Mouse (Mus musculus) forebrain, embryonic 14.5 days (tissue): ENCODE results near the gene Amer2. TPM values are rescaled to one million over a fixed set of nuclear protein-coding genes. Genes with fewer than 3 reads are reported as not detected.

Experiments used
- ATAC-seq: fragments of 200-750 bp; cut with Nextera tagmentation; 2 replicates; pipeline ENCODE4 v1.8.0; 2017; ENCODE audit warnings: mild to moderate bottlenecking, moderate library complexity
- DNase-seq: peaks from one replicate; pipeline ENCODE4 v3.0.0-alpha.2; 2015; ENCODE audit warnings: low spot score
- H3K27ac ChIP-seq: fragments of 300-500 bp; sonication (generic); 2 replicates; pipeline ENCODE4 v1.5.1; 2014; ENCODE audit warnings: low read depth, mild to moderate bottlenecking, control low read depth, low read length, moderate library complexity
- H3K27me3 ChIP-seq: fragments of 300-500 bp; sonication (generic); replicated peaks from 2 replicates; pipeline ENCODE4 v1.6.1; 2014; ENCODE audit warnings: low read length, control low read depth, mixed read lengths; ENCODE audit not compliant: control insufficient read depth, insufficient read depth
- H3K36me3 ChIP-seq: fragments of 300-500 bp; sonication (generic); 2 replicates; pipeline ENCODE4 v1.6.1; 2014; ENCODE audit warnings: low read length, control low read depth; ENCODE audit not compliant: control insufficient read depth, insufficient read depth
- H3K4me1 ChIP-seq: fragments of 300-500 bp; sonication (generic); 2 replicates; pipeline ENCODE4 v1.6.1; 2014; ENCODE audit warnings: antibody characterized with exemption, low read length, control low read depth; ENCODE audit not compliant: control insufficient read depth, insufficient read depth
- H3K4me2 ChIP-seq: fragments of 300-500 bp; sonication (generic); 2 replicates; pipeline ENCODE4 v1.6.1; 2014; ENCODE audit warnings: mild to moderate bottlenecking, control low read depth, low read length
- H3K4me3 ChIP-seq: fragments of 300-500 bp; sonication (generic); 2 replicates; pipeline ENCODE4 v1.5.1; 2014; ENCODE audit warnings: low read depth, low read length, control low read depth
- H3K9ac ChIP-seq: fragments of 300-500 bp; sonication (generic); 2 replicates; pipeline ENCODE4 v1.6.1; 2014; ENCODE audit warnings: mild to moderate bottlenecking, low read length, control low read depth, moderate library complexity
- H3K9me3 ChIP-seq: fragments of 300-500 bp; sonication (generic); replicated peaks from 2 replicates; pipeline ENCODE4 v1.6.1; 2016; ENCODE audit warnings: low read length, control low read depth, mixed read lengths; ENCODE audit not compliant: control insufficient read depth
- WGBS: fragments of 180-500 bp; shearing (Covaris S2); extraction: QIAGEN DNeasy Blood & Tissue Kit; methylation state at CpG from one replicate; pipeline ENCODE4 v1.1.7; 2014; 5-methylcytosine and 5-hydroxymethylcytosine counted together
- polyA plus RNA-seq: library from polyadenylated mRNA; unstranded; fragments of >200 nt; fragmentation: Nextera tagmentation; extraction: Ambion mirVana; gene quantifications from 2 replicates; pipeline ENCODE4 v1.2.1, GENCODE M21; 2014

The Amer2 gene
- polyA plus RNA-seq, 1 experiment from 2014 or later = 9.4 TPM

GRCm38 (mm10) chr14:60369667-60370315 lies 3.3 kb upstream of the Amer2 start:
- Histone ChIP-seq H3K4me2 (no peak overlapping the region), H3K4me1 (peaks cover 8% of the 10 kb centered on the region), H3K36me3 (no peaks in the 10 kb centered on the region), H3K9me3 (no peaks in the 10 kb centered on the region), H3K27me3 (no peaks in the 10 kb centered on the region), H3K9ac (no peak overlapping the region), H3K4me3 (no peak overlapping the region), H3K27ac (peak overlapping the region; percentile 44; the same call in 1 of the 2 replicates)
- ATAC-seq (peak; percentile 66; the same call in 1 of the 2 replicates), DNase-seq (no peak)
- 45% methylated on average over 5 of the region's 5 CpGs for WGBS

- no peaks in the 10 kb centered on the region; the same call in 1 of the 2 replicates for H3K36me3 ChIP-seq
- peak overlapping the region; percentile 87; the same call in 1 of the 2 replicates for H3K4me2 ChIP-seq
- no peak overlapping the region for H3K9ac ChIP-seq
- DNase-seq = no peak
- H3K9me3 ChIP-seq = no peaks in the 10 kb centered on the region
- WGBS = 65% methylated on average over 2 of the region's 2 CpGs
- ATAC-seq = peak; percentile 6; the same call in 1 of the 2 replicates
- H3K4me3 ChIP-seq = no peak overlapping the region
- peaks cover 22% of the 10 kb centered on the region for H3K4me1 ChIP-seq
- peak overlapping the region; percentile 95; the same call in 1 of the 2 replicates for H3K27ac ChIP-seq
- H3K27me3 ChIP-seq = no peaks in the 10 kb centered on the region
These were observed 4.0 kb downstream of the Amer2 start for GRCm38 (mm10) chr14:60377107-60377506.

- peak; percentile 75 for DNase-seq
These were observed 4.5 kb downstream of the Amer2 start for GRCm38 (mm10) chr14:60377546-60377945.

GRCm38 (mm10) chr14:60378057-60378565 lies 5.1 kb downstream of the Amer2 start:
- H3K27me3 ChIP-seq = no peaks in the 10 kb centered on the region
- H3K4me1 ChIP-seq = peaks cover 30% of the 10 kb centered on the region
- peak overlapping the region; percentile 87 for H3K4me2 ChIP-seq
- no peaks in the 10 kb centered on the region for H3K9me3 ChIP-seq
- ATAC-seq = peak; percentile 93
- H3K27ac ChIP-seq = peak overlapping the region; percentile 95
- under 1% methylated on average over 53 of the region's 53 CpGs for WGBS
- peak overlapping the region; percentile 93 for H3K9ac ChIP-seq
- H3K36me3 ChIP-seq = no peaks in the 10 kb centered on the region; the same call in 1 of the 2 replicates
- peak; percentile 97 for DNase-seq
- peak overlapping the region; percentile 91 for H3K4me3 ChIP-seq

More at GRCm38 (mm10) chr14:60377546-60377945, 4.5 kb downstream of the Amer2 start:
- no peaks in the 10 kb centered on the region for H3K9me3 ChIP-seq
- peak overlapping the region; percentile 95 for H3K27ac ChIP-seq
- WGBS = 9% methylated on average over 10 of the region's 10 CpGs
- H3K4me1 ChIP-seq = peaks cover 25% of the 10 kb centered on the region
- peak; percentile 49 for ATAC-seq
- H3K27me3 ChIP-seq = no peaks in the 10 kb centered on the region
- no peaks in the 10 kb centered on the region; the same call in 1 of the 2 replicates for H3K36me3 ChIP-seq
- H3K4me3 ChIP-seq = peak overlapping the region; percentile 91
- peak overlapping the region; percentile 87 for H3K4me2 ChIP-seq
- peak overlapping the region; percentile 93 for H3K9ac ChIP-seq

- peak; percentile 66 for ATAC-seq
- H3K9me3 ChIP-seq = no peaks in the 10 kb centered on the region
- DNase-seq = peak; percentile 68
- peaks cover 36% of the 10 kb centered on the region for H3K4me1 ChIP-seq
- under 1% methylated on average over 60 of the region's 77 CpGs for WGBS
- no peaks in the 10 kb centered on the region for H3K27me3 ChIP-seq
- H3K27ac ChIP-seq = peak overlapping the region; percentile 95
- peak overlapping the region; percentile 87 for H3K4me2 ChIP-seq
- peak overlapping the region; percentile 91 for H3K4me3 ChIP-seq
- H3K9ac ChIP-seq = peak overlapping the region; percentile 93
- H3K36me3 ChIP-seq = peaks cover 3% of the 10 kb centered on the region
These were observed 5.7 kb downstream of the Amer2 start for GRCm38 (mm10) chr14:60378566-60379322.

- 55% methylated on average over 20 of the region's 20 CpGs for WGBS
- Histone ChIP-seq H3K9me3 (no peaks in the 10 kb centered on the region), H3K4me3 (peak overlapping the region; percentile 91), H3K36me3 (peaks cover 8% of the 10 kb centered on the region), H3K27ac (peak overlapping the region; percentile 95; the same call in 1 of the 2 replicates), H3K4me1 (peaks cover 43% of the 10 kb centered on the region), H3K4me2 (peak overlapping the region; percentile 87), H3K27me3 (no peaks in the 10 kb centered on the region), H3K9ac (peak overlapping the region; percentile 93)
- DNase-seq (no peak), ATAC-seq (0 out of 2 replicates have a peak, but pooled peaks have one; percentile 0)
These were observed 6.4 kb downstream of the Amer2 start for GRCm38 (mm10) chr14:60379323-60379957.

GRCm38 (mm10) chr14:60379958-60380330 lies 6.9 kb downstream of the Amer2 start:
- H3K4me2 ChIP-seq = peak overlapping the region; percentile 87
- H3K36me3 ChIP-seq = peaks cover 11% of the 10 kb centered on the region
- WGBS = 94% methylated on average over 8 of the region's 8 CpGs
- no peak for DNase-seq
- H3K27ac ChIP-seq = no peak overlapping the region
- no peaks in the 10 kb centered on the region for H3K27me3 ChIP-seq
- peak overlapping the region; percentile 93 for H3K9ac ChIP-seq
- peaks cover 48% of the 10 kb centered on the region for H3K4me1 ChIP-seq
- H3K9me3 ChIP-seq = no peaks in the 10 kb centered on the region
- peak overlapping the region; percentile 91 for H3K4me3 ChIP-seq
- ATAC-seq = no peak

- DNase-seq = peak; percentile 47
- H3K4me3 ChIP-seq = peak overlapping the region; percentile 91
- H3K4me2 ChIP-seq = peak overlapping the region; percentile 87
- H3K4me1 ChIP-seq = peaks cover 63% of the 10 kb centered on the region
- H3K36me3 ChIP-seq = peaks cover 13% of the 10 kb centered on the region
- WGBS = 35% methylated on average over 4 of the region's 4 CpGs
- no peaks in the 10 kb centered on the region for H3K27me3 ChIP-seq
- no peak overlapping the region for H3K27ac ChIP-seq
- no peak for ATAC-seq
- H3K9ac ChIP-seq = peak overlapping the region; percentile 47; the same call in 1 of the 2 replicates
- no peaks in the 10 kb centered on the region for H3K9me3 ChIP-seq
These were observed 8.6 kb downstream of the Amer2 start for GRCm38 (mm10) chr14:60381671-60382070.
